Mouse (Mus musculus) layer of hippocampus, postnatal 36 days (tissue): ENCODE measurements around the gene Gtf2ird1. TPM values are rescaled to one million over a fixed set of nuclear protein-coding genes. Genes with fewer than 3 reads are reported as not detected.

Experiments used
- DNase-seq, 2 experiments: peaks; one replicate each; pipeline ENCODE4 v3.0.0; 2022
- total RNA-seq, 2 experiments: library from RNA; stranded (reverse); gene quantifications; 2 replicates each; pipeline ENCODE4 v1.2.3; 2021

The Gtf2ird1 gene
- total RNA-seq, 2 experiments from 2014 or later, result 28.4 to 31.3 TPM

DNA sequence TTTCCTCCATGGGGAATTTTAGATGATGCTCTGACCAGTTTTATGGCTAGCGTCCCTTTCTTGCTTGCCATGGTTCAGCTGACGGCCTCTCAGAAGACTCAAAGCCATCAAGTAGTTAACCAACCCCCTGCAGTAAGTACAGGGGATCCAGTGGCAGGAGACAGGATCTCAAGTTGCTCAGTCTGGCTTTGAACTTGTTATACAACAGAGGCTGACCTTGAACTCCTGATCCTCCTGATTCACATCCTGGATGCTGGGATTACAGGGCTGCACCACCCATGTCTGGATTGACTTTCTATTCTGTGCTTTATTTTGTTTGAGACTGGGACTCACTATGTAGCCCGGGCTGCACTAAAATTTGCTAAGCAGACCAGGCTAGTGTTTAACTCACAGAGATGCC lies 14.4 kb downstream of the Gtf2ird1 start:
- no peak for DNase-seq

DNA sequence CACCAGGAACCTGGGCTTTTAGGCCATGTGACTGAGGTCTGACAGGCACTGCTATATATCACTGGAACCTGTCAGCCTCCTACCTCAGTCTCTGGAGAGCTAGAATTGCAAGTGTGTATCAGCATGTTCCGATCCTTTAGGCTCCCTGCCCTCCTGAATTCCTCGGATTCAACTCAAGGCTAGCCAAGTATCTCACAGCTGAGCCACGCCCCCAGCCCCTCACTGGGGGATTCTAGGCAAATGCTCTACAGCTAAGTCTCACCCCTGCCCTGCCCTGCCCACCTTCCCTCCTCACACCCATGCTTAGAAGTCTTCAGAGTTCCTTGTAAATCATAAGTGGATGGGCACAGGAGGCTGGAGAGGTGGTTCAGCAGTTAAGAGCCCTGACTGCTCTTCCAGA lies 15.4 kb downstream of the Gtf2ird1 start:
- no peak for DNase-seq

- no peak for DNase-seq
Observed at GRCm38 (mm10) chr5:134440098-134440497, 16.4 kb downstream of the Gtf2ird1 start.

- no peak for DNase-seq
Observed at GRCm38 (mm10) chr5:134439481-134439880, 17.0 kb downstream of the Gtf2ird1 start.

DNA sequence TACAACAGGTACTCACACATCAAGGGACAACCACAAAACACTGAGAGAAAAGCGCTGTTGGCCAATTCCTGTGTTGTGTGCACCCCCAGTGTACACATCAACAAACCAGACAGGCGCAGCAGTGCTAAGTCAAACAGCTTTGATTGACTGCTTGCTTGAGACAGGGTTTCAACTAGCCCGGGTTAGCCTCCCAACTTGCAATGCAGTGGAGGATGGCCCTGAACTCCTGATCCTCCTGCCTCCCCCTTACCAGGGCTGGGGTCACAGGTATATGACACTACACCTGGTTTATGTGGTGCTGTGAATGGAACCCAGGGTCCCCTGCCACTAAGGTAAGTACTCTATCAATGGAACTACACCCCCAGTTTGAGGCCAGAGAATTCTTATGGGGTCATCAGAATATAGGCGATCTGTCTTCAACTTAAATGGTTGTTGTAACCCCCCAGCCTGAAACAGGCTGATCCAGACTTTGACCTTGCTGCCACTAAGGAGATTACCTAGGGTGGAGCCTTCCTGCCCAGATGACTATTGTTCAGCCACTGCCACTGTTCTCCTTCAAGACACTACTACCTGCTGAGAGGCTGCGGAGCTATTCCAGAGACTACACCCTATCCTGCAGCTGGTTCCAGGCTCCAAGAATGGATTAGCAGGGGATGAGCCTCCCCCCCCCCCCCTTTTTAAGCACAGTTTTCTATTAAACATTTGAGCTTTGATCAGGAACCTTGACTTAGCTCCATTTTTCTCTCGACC lies 17.7 kb downstream of the Gtf2ird1 start:
- no peak for DNase-seq

DNA sequence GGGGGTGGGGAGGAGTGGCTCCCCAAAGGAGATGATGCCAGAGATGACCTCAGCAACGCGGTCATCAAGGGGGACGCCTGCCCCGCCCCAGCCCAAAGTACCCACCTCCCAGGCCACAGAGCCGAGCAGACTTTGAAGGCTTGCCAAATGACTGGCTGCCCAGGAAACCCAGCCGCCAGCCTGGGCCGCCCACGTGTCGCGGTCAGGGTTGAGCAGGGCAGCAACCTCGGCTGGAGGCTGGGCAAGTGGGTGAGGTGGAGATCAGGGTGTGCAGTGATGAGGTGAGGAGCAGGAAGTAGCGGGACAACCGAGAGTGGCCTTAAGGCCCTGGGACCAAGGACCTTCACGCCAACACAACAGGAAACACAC lies 19.1 kb downstream of the Gtf2ird1 start:
- peak; percentile 36 to 53 for DNase-seq

DNA sequence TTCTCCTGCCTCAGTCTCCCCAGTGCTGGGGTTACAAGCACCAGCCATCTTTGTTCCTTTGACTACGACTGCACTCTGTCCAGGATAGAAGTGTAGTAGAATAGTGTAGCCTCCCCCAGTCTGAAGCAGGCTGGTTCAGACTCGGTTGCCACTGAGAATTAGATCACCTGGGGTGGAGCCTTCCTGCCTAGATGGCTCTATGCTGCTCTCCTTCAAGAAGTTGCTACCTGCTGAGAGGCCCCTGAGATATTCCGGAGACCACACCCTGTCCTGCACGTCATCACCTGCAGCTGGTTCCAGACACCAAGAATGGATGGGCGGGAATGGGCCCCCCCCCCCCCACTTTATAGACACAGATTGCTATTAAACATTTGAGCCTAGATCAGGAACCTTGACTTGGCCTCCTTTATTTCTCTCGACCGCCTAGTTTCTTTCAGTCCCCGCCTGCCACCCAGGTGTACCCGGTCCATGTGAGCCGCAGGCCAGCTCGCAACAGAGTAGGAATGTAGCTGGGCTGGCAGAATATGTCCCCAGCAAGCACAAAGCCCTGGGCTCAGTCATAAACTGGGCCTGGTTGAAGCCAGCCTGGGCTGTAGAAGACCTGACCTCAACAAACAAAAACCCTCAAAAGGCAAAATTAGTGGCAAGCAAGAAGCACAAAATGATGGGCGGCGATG lies 19.6 kb downstream of the Gtf2ird1 start:
- DNase-seq, result no peak

GRCm38 (mm10) chr5:134435836-134436331 lies 20.6 kb downstream of the Gtf2ird1 start:
- DNase-seq, result peak; percentile 16 to 39

DNA sequence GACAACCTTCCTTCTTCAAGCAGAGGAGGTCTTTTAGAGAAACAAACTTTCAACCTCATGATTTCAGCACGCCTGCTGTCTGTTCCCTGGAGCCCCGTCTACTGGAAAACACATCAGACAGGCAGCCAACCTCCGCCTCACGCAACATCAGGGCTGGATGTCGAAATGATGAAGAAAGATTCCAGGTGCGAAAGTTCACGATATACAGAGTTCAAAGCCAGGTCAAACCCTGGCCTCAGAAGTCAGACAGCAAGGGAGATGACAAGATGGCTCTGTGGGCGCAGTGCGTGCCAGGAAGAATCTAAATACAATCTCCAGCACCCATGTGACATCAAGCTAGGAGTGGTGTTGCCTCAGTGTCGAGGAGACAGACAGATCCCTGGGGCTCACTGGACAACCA lies 23.4 kb downstream of the Gtf2ird1 start:
- DNase-seq, result no peak

- DNase-seq, result no peak
Observed at GRCm38 (mm10) chr5:134430087-134430486, 26.4 kb downstream of the Gtf2ird1 start.

DNA sequence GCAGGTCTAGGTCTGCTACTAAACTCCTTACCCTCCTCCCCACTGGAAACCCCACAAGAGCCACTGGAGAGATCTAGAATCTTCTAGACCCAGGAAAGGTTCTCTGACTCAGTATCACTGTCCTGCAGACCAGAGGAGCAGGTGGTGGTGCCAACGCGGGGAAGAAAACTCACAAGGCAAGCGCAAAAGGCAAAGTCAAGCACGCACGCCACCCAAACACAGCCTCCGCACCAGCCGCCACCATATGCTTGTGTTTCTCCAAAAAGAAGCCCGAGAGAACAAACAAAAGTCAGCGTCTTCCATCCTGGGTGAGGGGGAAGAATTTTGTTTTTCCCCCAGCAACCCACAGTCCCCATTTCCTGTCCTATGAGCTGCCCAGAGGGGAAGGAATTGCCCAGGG lies 28.9 kb downstream of the Gtf2ird1 start:
- DNase-seq, result peak; percentile 51 to 66

GRCm38 (mm10) chr5:134425601-134426000 lies 30.9 kb downstream of the Gtf2ird1 start:
- DNase-seq, result no peak

DNA sequence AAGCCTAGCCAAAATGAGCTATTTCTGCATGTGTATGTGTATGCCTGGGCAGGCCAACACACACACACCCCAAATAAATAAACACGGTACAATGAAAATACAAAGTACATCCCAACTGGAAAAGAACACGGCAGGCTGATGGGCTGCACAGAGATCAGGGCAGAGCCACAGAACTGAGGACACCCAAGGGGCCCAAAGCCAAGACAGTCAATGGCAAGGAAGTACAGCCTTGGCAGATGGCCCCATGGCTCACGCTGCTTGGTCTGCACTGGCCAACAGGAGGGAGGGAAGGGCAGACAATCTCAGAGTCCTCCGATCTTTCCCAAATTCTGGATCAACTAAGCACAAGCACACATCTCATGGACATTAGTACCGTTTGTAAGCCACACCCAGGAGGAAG lies 32.6 kb downstream of the Gtf2ird1 start:
- peak; percentile 24 to 33 for DNase-seq

DNA sequence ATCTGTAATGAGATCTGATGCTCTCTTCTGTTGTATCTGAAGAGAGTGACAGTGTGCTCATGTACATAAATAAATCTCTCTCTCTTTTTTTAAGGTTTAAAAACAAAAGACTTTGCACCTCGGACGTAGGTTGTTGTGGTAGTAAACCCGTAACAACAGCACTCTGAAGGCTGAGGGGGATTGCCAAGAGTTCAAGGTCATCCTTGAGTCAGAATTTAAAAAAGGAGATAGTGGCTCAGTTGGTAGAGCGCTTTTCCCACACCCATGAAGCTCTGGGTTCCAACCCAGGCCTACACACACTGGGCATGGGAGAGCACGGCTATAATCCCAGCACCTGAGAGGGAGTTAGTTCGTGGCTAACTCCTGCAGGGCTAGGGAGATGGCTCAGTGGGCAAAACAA lies 33.1 kb downstream of the Gtf2ird1 start:
- DNase-seq, result no peak

- DNase-seq, result no peak
Observed at GRCm38 (mm10) chr5:134422265-134422925, 34.1 kb downstream of the Gtf2ird1 start.

DNA sequence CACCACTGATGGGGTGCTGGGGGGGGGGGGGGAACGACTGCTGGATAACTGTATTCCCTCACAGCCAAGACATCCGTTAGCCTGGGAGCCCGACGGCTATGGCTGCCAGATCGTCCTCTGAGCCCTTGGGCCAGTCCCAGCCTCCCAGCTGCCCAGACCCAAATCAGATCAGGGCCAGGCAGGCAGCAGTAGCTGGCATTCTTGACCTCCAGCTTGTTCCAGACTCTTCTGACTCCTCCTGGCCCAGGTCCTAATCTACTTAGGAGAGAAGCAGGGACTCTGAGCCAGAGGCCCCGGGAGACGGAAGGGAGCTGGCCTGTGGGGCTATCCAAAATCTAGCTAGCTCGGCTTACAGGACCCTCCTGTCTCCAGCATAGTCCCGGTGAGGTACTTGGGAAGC lies 35.5 kb downstream of the Gtf2ird1 start:
- no peak for DNase-seq

GRCm38 (mm10) chr5:134419700-134420099 lies 36.8 kb downstream of the Gtf2ird1 start:
- DNase-seq, result no peak

DNA sequence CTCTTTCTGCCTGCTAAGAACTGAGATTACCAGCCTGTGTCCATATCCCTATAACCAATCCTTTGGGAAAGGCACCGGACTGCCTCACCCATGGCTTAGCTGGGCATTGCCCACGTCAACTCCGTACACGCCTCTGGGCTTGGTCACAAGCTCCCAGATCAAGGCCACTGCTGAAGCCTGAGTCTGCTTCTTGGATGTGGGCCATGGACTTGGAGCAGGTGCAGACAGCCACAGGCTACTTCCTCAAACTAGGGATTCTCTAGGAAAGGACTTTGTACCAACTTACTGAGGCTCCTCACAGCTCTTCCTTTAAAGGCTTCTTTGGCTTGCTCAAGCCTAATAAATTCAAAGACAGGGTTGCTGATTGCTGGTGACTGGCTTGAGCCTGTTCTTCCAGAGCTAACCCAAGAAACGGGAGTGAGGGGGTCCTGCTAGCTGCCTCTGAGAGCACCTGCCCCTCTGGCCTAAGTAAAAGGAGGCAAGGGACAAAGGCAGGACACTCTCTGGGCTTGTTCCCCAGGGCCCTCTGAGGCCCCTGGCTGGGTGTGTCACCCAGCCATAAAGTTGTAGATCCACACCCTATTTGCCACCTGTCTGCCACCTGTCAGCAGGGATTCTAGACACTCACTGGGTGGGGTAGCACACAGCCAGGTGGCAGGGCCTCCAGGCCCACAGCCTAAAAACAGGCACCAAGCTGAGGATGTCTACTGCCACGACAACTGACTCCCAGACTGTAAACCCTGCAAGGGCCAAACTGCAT lies 38.0 kb downstream of the Gtf2ird1 start:
- no peak for DNase-seq

DNA sequence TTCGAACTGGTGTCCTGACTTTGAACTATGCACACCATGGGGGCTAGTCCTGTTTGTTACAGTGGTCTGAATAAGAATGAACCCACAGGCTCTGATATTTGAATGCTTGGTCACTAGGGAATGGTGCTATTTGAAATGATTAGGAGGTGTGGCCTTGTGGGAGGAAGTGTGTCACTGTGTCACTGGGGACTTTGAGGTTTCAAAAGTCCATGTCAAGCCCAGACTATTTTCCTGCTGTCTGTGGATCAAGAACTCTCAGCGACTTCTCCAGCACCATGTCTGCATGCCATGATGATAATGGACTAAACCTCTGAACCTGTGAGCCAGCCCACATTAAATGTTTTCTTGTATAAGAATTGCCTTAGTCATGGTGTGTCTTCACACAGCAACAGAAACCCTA lies 44.2 kb downstream of the Gtf2ird1 start:
- no peak for DNase-seq

GRCm38 (mm10) chr5:134410307-134410836 lies 46.1 kb downstream of the Gtf2ird1 start:
- no peak for DNase-seq

GRCm38 (mm10) chr5:134409606-134410306 lies 46.8 kb downstream of the Gtf2ird1 start:
- no peak for DNase-seq

- no peak for DNase-seq
Observed at GRCm38 (mm10) chr5:134408119-134408518, 48.4 kb downstream of the Gtf2ird1 start.
